Mouse (Mus musculus): Measurements from ENCODE around the gene Hdac2.
A peak's percentile ranks its signal among the peaks of the same experiment; 100 is the strongest.

- TF ChIP-seq CTCF (IDR thresholded peaks at IDR 0.05; ENCODE audit: low read depth): peak; percentile 24; the same call in 1 of the 2 replicates
- no peak for TF ChIP-seq EP300 (optimal IDR thresholded peaks at IDR 0.05)
These were observed 46.1 kb upstream of the Hdac2 start for GRCm38 (mm10) chr10:36928212-36928611.
